Mouse (Mus musculus) liver, adult 2 months (tissue): Measurements from ENCODE around the gene Ror1. TPM values are rescaled to one million over a fixed set of nuclear protein-coding genes. Genes with fewer than 3 reads are reported as not detected.
A peak's percentile ranks its signal among the peaks of the same experiment; 100 is the strongest.

ENCODE experiments used
- DNase-seq: peaks from one replicate; pipeline ENCODE4 v3.0.0-alpha.2; 2011; ENCODE audit warnings: low read depth, low spot score; ENCODE audit errors: extremely low read depth
- H3K27ac ChIP-seq: fragments of 200-500 bp; replicated peaks from 2 replicates; pipeline ENCODE4 v1.5.1; 2012; ENCODE audit warnings: low read depth, mild to moderate bottlenecking, control low read depth, inconsistent platforms, low read length; ENCODE audit not compliant: insufficient read depth
- H3K27me3 ChIP-seq: fragments of 200-500 bp; 2 replicates; pipeline ENCODE4 v1.6.1; 2012; ENCODE audit warnings: mild to moderate bottlenecking, moderate library complexity, low read length, inconsistent platforms; ENCODE audit not compliant: control insufficient read depth, insufficient read depth
- H3K36me3 ChIP-seq: fragments of 200-500 bp; 2 replicates; pipeline ENCODE4 v1.6.1; 2012; ENCODE audit warnings: low read length, inconsistent platforms; ENCODE audit not compliant: control insufficient read depth, insufficient read depth
- H3K4me1 ChIP-seq: fragments of 200-500 bp; 2 replicates; pipeline ENCODE4 v1.6.1; 2011; ENCODE audit warnings: low read length; ENCODE audit not compliant: control insufficient read depth, insufficient read depth
- H3K4me3 ChIP-seq: fragments of 200-500 bp; 2 replicates; pipeline ENCODE4 v1.5.1; 2011; ENCODE audit warnings: low read depth, mild to moderate bottlenecking, control low read depth, low read length, moderate library complexity; ENCODE audit not compliant: insufficient read depth
- H3K79me2 ChIP-seq: fragments of 200-500 bp; 2 replicates; pipeline ENCODE4 v1.6.1; 2012; ENCODE audit warnings: inconsistent platforms, mild to moderate bottlenecking, low read length, moderate library complexity; ENCODE audit not compliant: control insufficient read depth, insufficient read depth
- H3K9ac ChIP-seq: fragments of 200-500 bp; 2 replicates; pipeline ENCODE4 v1.6.1; 2012; ENCODE audit warnings: low read depth, mild to moderate bottlenecking, control low read depth, inconsistent platforms, low read length
- CTCF ChIP-seq: fragments of 200-500 bp; IDR thresholded peaks from 2 replicates; pipeline ENCODE4 v1.5.1; 2011; ENCODE audit warnings: low read depth, low read length, control low read depth
- POLR2A ChIP-seq: fragments of 200-500 bp; IDR thresholded peaks from 2 replicates; pipeline ENCODE4 v1.6.1; 2011; ENCODE audit warnings: low read length, control low read depth; ENCODE audit not compliant: insufficient read depth; ENCODE audit errors: extremely low read depth
- WGBS: fragments of 180-500 bp; shearing (Covaris S2); methylation state at CpG from one replicate; pipeline ENCODE4 v1.1.7; 2018; 5-methylcytosine and 5-hydroxymethylcytosine counted together
- polyA plus RNA-seq: library from polyadenylated mRNA; depleted of rRNA; stranded (reverse); fragments of >200 nt; gene quantifications from 2 replicates; pipeline ENCODE4 v1.2.3, GENCODE M21; 2012
- total RNA-seq: library from RNA; depleted of rRNA; stranded (reverse); fragments of >200 nt; gene quantifications from 2 replicates; pipeline ENCODE4 v1.2.3, GENCODE M21; 2014

Gene Ror1
- total and polyA plus RNA-seq, 2 experiments = 0.56 to 1.4 TPM

- TF ChIP-seq POLR2A (no peak), CTCF (no peak)
- Histone ChIP-seq H3K79me2 (no peaks in the 10 kb centered on the region), H3K27ac (no peak overlapping the region), H3K27me3 (no peaks in the 10 kb centered on the region), H3K36me3 (no peaks in the 10 kb centered on the region), H3K4me1 (no peaks in the 10 kb centered on the region), H3K4me3 (no peak overlapping the region), H3K9ac (no peak overlapping the region)
- DNase-seq = no peak
- WGBS = 90% methylated on average over 10 of the region's 10 CpGs
These were observed 216.4 kb downstream of the Ror1 start for GRCm38 (mm10) chr4:100311775-100312537.

DNA sequence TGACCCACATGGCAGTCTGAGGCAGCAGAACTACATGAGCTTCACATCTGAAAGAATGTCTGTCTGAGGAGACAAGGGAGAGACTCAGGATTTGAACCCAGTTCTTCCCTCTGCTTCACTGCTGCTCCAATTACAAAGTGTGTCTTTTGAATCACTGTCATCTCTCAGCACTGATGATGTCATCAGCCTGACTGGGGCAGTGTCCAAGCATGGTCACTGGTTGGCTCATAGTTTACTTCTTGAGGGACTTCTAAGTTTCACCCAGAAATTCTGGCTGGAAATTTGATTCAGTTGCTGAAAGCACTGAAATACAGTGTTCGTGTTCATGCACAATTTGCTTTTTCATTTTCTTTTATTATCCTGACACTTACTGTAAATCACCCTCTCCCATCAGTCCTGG is 219.5 kb downstream of the Ror1 start:
- Histone ChIP-seq H3K4me3 (no peak overlapping the region), H3K9ac (no peak overlapping the region), H3K79me2 (no peaks in the 10 kb centered on the region), H3K27ac (no peak overlapping the region), H3K4me1 (no peaks in the 10 kb centered on the region), H3K36me3 (no peaks in the 10 kb centered on the region), H3K27me3 (no peaks in the 10 kb centered on the region)
- 81% methylated on average over 1 of the region's 1 CpGs for WGBS
- no peak for DNase-seq
- TF ChIP-seq POLR2A = no peak
- no peak for TF ChIP-seq CTCF

GRCm38 (mm10) chr4:100321758-100322157 is 226.2 kb downstream of the Ror1 start:
- H3K27ac ChIP-seq = no peak overlapping the region
- H3K36me3 ChIP-seq = no peaks in the 10 kb centered on the region
- DNase-seq = peak; percentile 90
- H3K27me3 ChIP-seq = no peaks in the 10 kb centered on the region
- H3K9ac ChIP-seq = no peak overlapping the region
- TF ChIP-seq POLR2A = no peak
- TF ChIP-seq CTCF = no peak
- H3K4me3 ChIP-seq = no peak overlapping the region
- peaks cover 5% of the 10 kb centered on the region for H3K4me1 ChIP-seq
- 0 out of 2 replicates have a peak, but pooled peaks cover 4% of the 10 kb centered on the region for H3K79me2 ChIP-seq
- WGBS = 7% methylated on average over 6 of the region's 6 CpGs

DNA sequence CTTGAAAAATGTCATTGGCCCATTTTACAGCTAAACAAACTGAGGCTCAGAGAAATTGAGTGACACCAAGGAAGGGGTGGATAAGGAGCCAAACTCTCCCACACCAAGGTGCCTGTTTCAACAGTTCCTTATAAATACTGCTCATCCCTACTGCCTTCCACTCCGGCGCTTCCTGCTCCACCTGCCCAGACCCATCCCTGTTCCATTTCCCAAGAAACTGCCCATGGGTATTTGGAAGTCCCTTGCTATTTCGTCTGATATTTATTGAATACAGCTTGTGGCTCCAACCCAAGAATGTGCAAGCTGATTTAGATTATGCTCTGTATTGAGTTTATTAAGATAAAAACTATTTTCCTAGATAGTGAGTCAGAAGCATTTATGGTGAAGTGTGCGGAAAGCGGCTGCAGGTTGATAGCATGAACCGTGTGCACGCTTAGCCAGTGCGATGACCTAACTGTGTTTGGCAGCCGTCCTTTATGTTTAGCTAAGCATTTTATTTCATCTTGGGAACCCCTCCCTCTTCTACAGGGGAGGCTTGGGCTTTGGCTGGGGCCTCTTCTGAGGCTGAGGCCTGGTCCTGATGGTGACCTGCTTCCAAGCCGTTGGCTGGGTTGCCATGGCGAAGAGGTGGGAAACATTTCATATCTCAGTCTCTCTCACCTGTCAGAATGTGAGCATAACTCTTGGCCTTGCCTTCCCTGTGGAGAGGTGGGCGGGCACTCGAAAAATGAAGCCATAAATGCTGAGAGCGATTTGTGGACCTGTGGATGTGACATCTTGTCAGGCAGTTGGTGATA is 229.3 kb downstream of the Ror1 start:
- 88% methylated on average over 14 of the region's 14 CpGs for WGBS
- Histone ChIP-seq H3K9ac (no peak overlapping the region), H3K4me3 (no peak overlapping the region), H3K27ac (no peak overlapping the region), H3K36me3 (no peaks in the 10 kb centered on the region), H3K79me2 (0 out of 2 replicates have a peak, but pooled peaks cover 4% of the 10 kb centered on the region), H3K4me1 (peaks cover 16% of the 10 kb centered on the region), H3K27me3 (no peaks in the 10 kb centered on the region)
- TF ChIP-seq POLR2A (no peak), CTCF (no peak)
- no peak for DNase-seq

- H3K27ac ChIP-seq = peak overlapping the region; percentile 64
- no peaks in the 10 kb centered on the region for H3K27me3 ChIP-seq
- peaks cover 11% of the 10 kb centered on the region for H3K4me1 ChIP-seq
- 0 out of 2 replicates have a peak, but pooled peaks cover 2% of the 10 kb centered on the region for H3K79me2 ChIP-seq
- H3K36me3 ChIP-seq = no peaks in the 10 kb centered on the region
- DNase-seq = peak; percentile 93
- TF ChIP-seq CTCF (no peak), POLR2A (no peak)
- H3K9ac ChIP-seq = no peak overlapping the region
- no peak overlapping the region for H3K4me3 ChIP-seq
- WGBS = 12% methylated on average over 4 of the region's 4 CpGs
These were observed 232.9 kb downstream of the Ror1 start for GRCm38 (mm10) chr4:100328361-100328970.
